Mouse (Mus musculus) spleen, postnatal 0 days (tissue): ENCODE results near the gene Lpcat3. TPM values are rescaled to one million over a fixed set of nuclear protein-coding genes. Genes with fewer than 3 reads are reported as not detected.

Source experiments
- microRNA counts: library from miRNA; unstranded; fragments of <30 nt; microRNA quantifications from one replicate; lab custom pipeline; 2015
- polyA plus RNA-seq: library from polyadenylated mRNA; unstranded; fragments of >200 nt; fragmentation: Nextera tagmentation; extraction: Ambion mirVana; gene quantifications from 2 replicates; pipeline ENCODE4 v1.2.1, GENCODE M21; 2015

Gene Lpcat3
- 47.7 and 54.4 TPM in 2 replicates for polyA plus RNA-seq

DNA sequence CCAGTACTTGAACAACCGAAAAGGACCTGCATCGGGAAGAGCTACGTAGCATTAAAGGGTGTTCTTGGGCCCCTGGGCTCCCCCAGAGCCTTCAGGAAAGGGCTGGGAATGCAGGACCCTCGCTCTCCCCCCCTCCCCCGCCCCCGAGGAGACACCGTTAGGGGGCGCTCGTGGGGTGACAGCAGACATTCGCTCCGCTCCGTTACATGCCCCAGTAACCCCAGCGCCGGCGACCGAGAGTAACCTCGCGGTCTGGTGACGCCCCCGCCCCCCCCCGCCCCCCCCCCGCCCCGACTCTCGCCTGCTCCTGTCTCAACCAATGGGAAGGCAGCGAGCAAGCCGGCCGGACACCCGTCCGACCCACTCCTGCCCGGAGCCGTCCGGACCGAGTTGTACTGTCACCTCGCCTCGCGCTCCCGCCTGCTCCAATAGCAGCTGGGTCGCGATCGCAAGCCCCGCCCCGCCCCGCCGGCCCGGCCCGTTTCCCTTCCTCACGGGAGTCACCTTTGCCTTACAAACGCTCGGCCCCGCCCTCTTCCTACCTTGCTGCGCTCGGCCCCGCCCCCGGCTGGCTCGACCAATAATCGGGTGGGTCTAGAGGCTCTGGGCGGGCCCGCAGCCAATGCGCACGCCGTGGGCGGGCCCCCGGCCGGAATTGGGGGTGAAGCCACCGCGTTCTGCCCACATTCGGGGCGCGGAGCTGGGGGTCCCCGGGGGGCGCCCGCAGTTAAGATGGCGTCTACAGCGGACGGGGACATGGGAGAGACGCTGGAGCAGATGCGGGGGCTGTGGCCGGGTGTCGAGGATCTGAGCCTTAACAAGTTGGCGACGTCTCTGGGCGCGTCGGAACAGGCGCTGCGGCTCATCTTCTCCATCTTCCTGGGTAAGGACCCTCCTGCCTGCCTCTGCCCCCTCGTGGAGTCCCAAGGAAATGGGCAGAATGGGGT lies at the start of gene Lpcat3:
Gene Lpcat3 (plus strand): TSS at position 551 of the 947 bp plus-strand sequence.

DNA sequence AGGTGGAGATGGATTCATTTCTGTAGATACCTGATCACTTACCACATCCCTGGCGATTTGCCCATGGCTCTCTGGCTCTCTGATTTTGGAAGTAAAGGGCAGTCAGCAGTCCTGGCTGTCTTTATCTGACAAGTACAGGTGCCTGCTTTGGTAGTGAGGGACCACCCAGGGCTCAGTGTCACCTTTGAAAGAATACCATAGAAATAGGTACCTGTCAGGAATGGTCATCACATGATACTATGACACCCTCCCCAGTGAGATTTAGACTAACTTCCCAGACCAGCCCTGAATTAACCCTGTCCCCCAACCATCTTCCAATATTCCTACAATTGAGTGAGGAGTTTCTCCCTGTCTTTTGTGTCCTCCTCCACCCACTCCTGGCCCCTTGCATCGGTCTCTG lies 26.8 kb upstream of the Lpcat3 start, which contains the start of gene C1s2:
Gene C1s2 (minus strand): TSS at position 101 of the 400 bp plus-strand sequence.

DNA sequence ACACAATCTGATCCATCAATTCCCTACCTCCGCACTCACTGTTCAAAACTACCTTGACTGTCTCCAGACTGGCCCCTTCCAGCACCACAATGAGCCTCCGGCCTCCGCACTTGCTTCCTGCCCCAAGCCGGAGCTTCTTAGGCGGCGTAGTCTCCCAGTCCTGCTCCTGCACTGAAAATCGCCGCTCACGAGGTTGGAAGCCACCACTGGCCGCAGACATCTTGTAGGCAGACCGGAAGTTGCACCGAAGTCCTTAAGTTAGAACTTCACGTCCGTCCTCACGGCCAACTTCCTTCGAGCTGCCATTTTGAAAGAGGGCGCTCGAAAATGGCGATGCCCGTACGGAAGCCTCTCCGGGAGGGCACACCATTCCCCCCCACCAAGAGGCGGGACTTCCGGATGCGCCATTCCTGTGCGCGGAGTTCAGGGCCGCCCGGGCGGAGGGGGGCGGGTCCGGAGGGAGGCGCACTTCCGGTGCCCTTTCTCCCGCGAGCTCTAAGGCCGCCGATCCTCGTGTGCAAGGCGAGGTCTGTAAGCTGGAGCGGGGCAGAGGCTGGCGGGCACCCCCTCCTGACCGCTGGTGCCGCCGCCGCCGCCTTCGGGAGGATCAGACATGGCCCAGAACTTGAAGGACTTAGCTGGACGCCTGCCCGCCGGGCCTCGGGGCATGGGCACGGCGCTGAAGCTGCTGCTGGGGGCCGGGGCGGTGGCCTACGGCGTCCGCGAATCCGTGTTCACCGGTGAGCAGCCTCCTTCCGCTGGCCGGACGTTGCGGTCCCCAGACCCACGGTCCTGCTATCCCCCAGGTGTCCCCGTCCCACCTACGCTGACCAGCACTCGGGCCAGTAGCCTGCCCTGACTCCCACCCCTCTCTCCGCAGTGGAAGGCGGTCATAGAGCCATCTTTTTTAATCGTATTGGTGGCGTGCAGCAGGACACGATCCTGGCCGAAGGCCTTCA lies 49.3 kb downstream of the Lpcat3 start, which contains the start of the genes Emg1 and Phb2:
Gene Emg1 (minus strand): TSS at position 355 of the 959 bp plus-strand sequence.
Gene Phb2 (plus strand): TSS at position 513 of the 959 bp plus-strand sequence.

DNA sequence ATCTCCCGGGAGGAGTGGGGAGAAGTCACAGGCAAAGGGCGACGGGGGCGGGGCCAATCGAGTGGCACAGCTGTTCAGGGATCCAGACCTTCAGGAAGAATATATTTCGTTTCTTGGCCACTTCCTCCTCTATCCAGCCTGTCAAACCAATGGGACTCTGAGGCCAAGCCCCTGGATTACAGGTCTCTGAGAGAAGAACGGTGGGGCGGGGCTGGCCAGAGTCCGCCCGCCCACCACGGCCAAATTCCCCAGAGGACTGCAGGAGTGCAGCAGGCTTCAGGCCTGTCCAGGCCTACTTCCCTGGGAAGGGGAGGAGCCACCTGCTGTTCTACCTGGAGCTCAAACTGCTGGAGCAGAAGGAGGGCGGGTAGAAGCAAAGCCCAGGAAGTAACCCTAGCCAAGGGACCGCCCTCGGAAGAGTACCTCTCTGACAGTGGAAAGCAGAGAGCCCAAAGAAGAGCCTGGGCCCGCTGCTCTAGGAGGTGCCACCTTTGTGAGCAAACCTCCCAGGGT lies 75.7 kb downstream of the Lpcat3 start, which contains the start of gene Ptpn6:
Gene Ptpn6 (minus strand): TSS at position 204 of the 513 bp plus-strand sequence.

DNA sequence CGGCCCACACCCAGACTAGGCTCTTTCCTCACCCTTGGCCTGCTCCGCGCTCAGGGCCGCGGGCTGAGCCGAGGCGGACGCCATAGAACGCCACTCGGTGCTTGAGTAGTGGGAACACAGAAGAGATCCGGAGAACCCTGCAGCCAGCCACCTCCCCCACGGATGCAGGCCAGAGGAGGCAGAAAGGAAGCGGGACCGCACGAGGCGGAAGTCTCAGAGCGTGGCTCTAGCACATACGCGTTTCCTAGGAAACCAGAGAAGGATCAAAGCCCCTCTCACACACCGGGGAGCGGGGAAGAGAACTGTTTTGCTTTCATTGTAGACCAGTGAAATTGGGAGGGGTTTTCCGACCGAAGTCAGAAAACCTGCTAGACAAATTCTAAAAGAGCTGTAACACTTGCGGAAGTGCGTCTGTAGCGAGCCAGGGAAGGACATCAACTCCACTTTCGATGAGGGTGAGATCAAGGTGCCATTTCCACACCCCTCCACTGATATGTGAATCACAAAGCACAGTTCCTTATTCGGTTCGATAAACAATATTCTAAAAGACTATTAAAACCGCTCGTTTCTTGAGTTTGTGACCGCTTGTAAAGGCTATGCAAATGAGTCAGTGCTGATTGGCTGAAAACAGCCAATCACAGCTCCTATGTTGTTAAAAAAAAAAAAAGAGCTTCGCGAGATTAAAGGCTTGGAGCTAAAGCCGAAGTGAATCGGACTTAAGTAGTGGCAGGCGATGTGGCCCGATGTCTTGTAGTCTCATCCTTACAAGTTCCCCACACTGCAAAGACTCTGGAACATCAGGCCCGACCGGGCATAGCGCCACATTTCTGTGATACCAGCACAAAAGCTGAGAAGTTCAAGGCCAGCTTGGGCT lies 78.3 kb downstream of the Lpcat3 start, which contains the start of gene Grcc10:
Gene Grcc10 (minus strand): TSS at position 487 of the 874 bp plus-strand sequence.

MicroRNA genes within 50 kb of the gene (microRNA counts, 519-probe panel; counts per million panel counts)
- microRNA mmu-miR-141 (lab: Ali Mortazavi, UCI) = 3,574 counts per million, percentile 9 among the panel's probes with 10 or more counts
- 4,839 counts per million, percentile 31 among the panel's probes with 10 or more counts for microRNA mmu-miR-200c (lab: Ali Mortazavi, UCI)

Other genes with a start within 250 kb of the Lpcat3 start
- 21.6 and 26.3 TPM in 2 replicates for gene Pex5, start 248.0 kb upstream of the Lpcat3 start, polyA plus RNA-seq
- 4.2 and 4.4 TPM in 2 replicates for gene Clstn3, start 198.2 kb upstream of the Lpcat3 start, polyA plus RNA-seq
- gene C1rl, start 169.9 kb upstream of the Lpcat3 start, polyA plus RNA-seq = 3.5 and 4.1 TPM in 2 replicates
- gene C1ra, start 150.6 kb upstream of the Lpcat3 start, polyA plus RNA-seq = 11.5 and 15.6 TPM in 2 replicates
- 12.0 and 16.3 TPM in 2 replicates for gene C1s1, start 120.7 kb upstream of the Lpcat3 start, polyA plus RNA-seq
- gene C1rb, start 92.7 kb upstream of the Lpcat3 start, polyA plus RNA-seq = not detected in 2 replicates
- gene C1s2, start 26.9 kb upstream of the Lpcat3 start, polyA plus RNA-seq = 0.05 TPM in 1 of 2 replicates, not detected in the other
- 167 and 173 TPM in 2 replicates for gene Emg1, start 49.2 kb downstream of the Lpcat3 start, polyA plus RNA-seq
- 266 and 287 TPM in 2 replicates for gene Phb2, start 49.3 kb downstream of the Lpcat3 start, polyA plus RNA-seq
- 71.3 and 92.3 TPM in 2 replicates for gene Ptpn6, start 75.7 kb downstream of the Lpcat3 start, polyA plus RNA-seq
- gene Grcc10, start 78.3 kb downstream of the Lpcat3 start, polyA plus RNA-seq = 145 and 183 TPM in 2 replicates
- not detected in 2 replicates for gene Gm45234, start 93.0 kb downstream of the Lpcat3 start, polyA plus RNA-seq
- gene Atn1, start 93.5 kb downstream of the Lpcat3 start, polyA plus RNA-seq = 3.3 and 5.1 TPM in 2 replicates
- 1.1 and 1.7 TPM in 2 replicates for gene Eno2, start 106.6 kb downstream of the Lpcat3 start, polyA plus RNA-seq
- gene Lrrc23, start 116.7 kb downstream of the Lpcat3 start, polyA plus RNA-seq = not detected in 2 replicates
- gene Spsb2, start 145.6 kb downstream of the Lpcat3 start, polyA plus RNA-seq = 10.9 and 12.5 TPM in 2 replicates
- gene Tpi1, start 151.3 kb downstream of the Lpcat3 start, polyA plus RNA-seq = 232 and 238 TPM in 2 replicates
- gene Usp5, start 166.5 kb downstream of the Lpcat3 start, polyA plus RNA-seq = 55.3 and 56.8 TPM in 2 replicates
- gene Cdca3, start 166.5 kb downstream of the Lpcat3 start, polyA plus RNA-seq = 223 and 253 TPM in 2 replicates
- 0.58 and 0.59 TPM in 2 replicates for gene Gnb3, start 177.2 kb downstream of the Lpcat3 start, polyA plus RNA-seq
- gene P3h3, start 194.7 kb downstream of the Lpcat3 start, polyA plus RNA-seq = 3.7 and 6.6 TPM in 2 replicates
- 0.16 and 0.99 TPM in 2 replicates for gene Gpr162, start 201.0 kb downstream of the Lpcat3 start, polyA plus RNA-seq
- 0.23 and 0.62 TPM in 2 replicates for gene Cd4, start 225.2 kb downstream of the Lpcat3 start, polyA plus RNA-seq
- 1.6 and 2.9 TPM in 2 replicates for gene Lag3, start 248.7 kb downstream of the Lpcat3 start, polyA plus RNA-seq